Mouse (Mus musculus) cortical plate, adult 2 months (tissue): ENCODE results near the gene Hoxb5.

Experiments used
- CTCF ChIP-seq: fragments of 200-500 bp; IDR thresholded peaks from 2 replicates; pipeline ENCODE4 v1.5.1; 2011; ENCODE audit warnings: mild to moderate bottlenecking, control low read depth, low read length; ENCODE audit not compliant: insufficient read depth; ENCODE audit errors: extremely low read depth
- POLR2A ChIP-seq: fragments of 200-500 bp; IDR thresholded peaks from 2 replicates; pipeline ENCODE4 v1.6.1; 2011; ENCODE audit warnings: mild to moderate bottlenecking, low read length, control low read depth; ENCODE audit not compliant: insufficient read depth; ENCODE audit errors: extremely low read depth

DNA sequence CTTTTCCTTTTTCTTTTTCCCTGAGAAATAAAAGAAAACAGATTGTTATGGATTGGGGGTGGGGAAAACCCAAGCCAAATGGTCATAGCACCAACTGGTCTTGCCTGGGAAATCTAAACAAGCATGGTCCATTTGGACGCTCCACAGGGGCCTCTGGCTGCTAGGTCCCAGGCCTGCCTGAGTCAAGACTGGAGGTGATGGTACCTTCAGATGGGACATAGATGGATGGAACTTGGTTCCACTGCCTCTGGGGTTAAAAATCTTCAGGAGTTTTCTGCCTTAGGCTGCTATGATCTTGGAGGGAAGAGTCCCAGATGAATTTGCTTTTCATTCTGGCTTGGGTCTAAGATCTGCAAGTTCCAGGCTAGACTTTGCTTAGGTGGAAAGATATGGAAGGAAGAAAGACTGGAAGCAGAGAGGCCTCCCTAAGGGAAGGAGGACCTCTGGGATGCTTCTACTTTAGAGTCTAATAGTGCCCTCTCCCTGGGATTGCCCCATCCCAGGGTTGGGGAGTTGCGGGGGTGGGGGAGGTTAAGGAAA is 40.1 kb downstream of the Hoxb5 start:
- TF ChIP-seq CTCF = no peak
- no peak for TF ChIP-seq POLR2A
